Mouse (Mus musculus): ENCODE results near the gene Txndc9. TPM values are rescaled to one million over a fixed set of nuclear protein-coding genes. Genes with fewer than 3 reads are reported as not detected.

Gene Txndc9
- 101 and 103 TPM in 2 replicates for polyA plus RNA-seq (2015; fragmentation: Nextera tagmentation; extraction: Ambion mirVana)

DNA sequence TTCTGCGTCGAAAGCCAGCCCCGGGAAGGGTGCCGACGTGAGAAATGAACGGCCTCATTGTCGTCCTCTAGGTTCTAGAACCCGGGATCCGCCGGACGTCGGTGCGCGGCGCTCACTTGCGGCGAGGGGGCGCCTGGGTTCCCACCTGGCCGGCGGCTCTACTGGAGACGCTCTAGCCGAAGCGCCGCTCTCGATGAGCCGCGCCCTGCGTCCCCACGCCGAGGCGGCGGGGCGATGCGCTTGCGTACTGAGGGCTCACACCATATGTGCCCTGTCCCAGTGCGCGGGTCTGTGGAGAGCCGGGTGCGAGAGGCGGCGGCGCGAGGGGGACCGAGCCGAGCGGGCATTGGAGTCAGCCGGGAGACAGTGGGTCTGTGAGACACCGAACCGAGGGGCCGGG is at the start of gene Txndc9, which contains the start of gene Eif5b:
Gene Txndc9 (minus strand): TSS at position 27 of the 400 bp plus-strand sequence.
Gene Eif5b (plus strand): TSS at position 144 of the 400 bp plus-strand sequence.
- peaks cover 26% of the 10 kb centered on the region for H3K36me3 ChIP-seq (ENCODE audit: control insufficient read depth, insufficient read depth)
- peak within 1 kb of the TSS; percentile 88 for H3K9ac ChIP-seq (ENCODE audit: low read depth, low read length)
- no peaks in the 10 kb centered on the region for H3K9me3 ChIP-seq (ENCODE audit: control insufficient read depth)
- TF ChIP-seq CTCF (IDR thresholded peaks at IDR 0.05; ENCODE audit: low read depth) = peak; percentile 77
- H3K27ac ChIP-seq (ENCODE audit: low read depth, low read length) = peak within 1 kb of the TSS; percentile 92
- H3K27me3 ChIP-seq (replicated peaks; ENCODE audit: control insufficient read depth, insufficient read depth, low read length) = no peaks in the 10 kb centered on the region
- peak; percentile 87 for ATAC-seq
- H3K4me3 ChIP-seq (ENCODE audit: low read depth, low read length) = peak within 1 kb of the TSS; percentile 96
- peak within 1 kb of the TSS; percentile 66 for H3K4me2 ChIP-seq (replicated peaks; ENCODE audit: low read depth)
- H3K4me1 ChIP-seq (replicated peaks; ENCODE audit: control insufficient read depth, insufficient read depth, low read length) = peaks cover 4% of the 10 kb centered on the region; the same call in 1 of the 2 replicates
- WGBS = under 1% methylated on average over 50 of the region's 50 CpGs

DNA sequence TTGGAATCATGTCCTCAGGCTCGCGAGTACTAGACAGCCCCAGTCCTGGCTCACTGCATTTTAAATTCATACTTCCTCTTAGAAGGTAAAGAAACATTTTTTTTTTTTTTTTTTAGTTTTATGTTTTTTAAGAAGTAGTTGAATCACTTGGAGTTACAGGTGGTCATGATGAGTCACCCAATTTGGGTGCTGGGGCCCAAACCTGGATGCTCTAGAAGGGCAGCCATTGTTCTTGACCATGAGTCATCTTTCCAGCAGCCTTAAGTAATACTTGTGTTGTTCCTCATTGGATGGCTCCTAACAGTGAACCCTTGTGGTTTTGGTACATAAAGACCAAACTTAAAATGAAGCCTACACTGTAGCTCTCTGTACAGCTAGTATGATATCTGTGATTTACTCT is 41.2 kb upstream of the Txndc9 start:
- no peak for TF ChIP-seq CTCF (IDR thresholded peaks at IDR 0.05; ENCODE audit: low read depth)
- WGBS = 93% methylated on average over 2 of the region's 2 CpGs
- H3K27ac ChIP-seq (ENCODE audit: low read depth, low read length) = no peak overlapping the region
- no peaks in the 10 kb centered on the region for H3K27me3 ChIP-seq (replicated peaks; ENCODE audit: control insufficient read depth, insufficient read depth, low read length)
- H3K9ac ChIP-seq (ENCODE audit: low read depth, low read length) = no peak overlapping the region
- no peak overlapping the region for H3K4me3 ChIP-seq (ENCODE audit: low read depth, low read length)
- no peak overlapping the region for H3K4me2 ChIP-seq (replicated peaks; ENCODE audit: low read depth)
- H3K36me3 ChIP-seq (ENCODE audit: control insufficient read depth, insufficient read depth) = peaks cover 77% of the 10 kb centered on the region
- H3K9me3 ChIP-seq (ENCODE audit: control insufficient read depth) = no peaks in the 10 kb centered on the region
- H3K4me1 ChIP-seq (replicated peaks; ENCODE audit: control insufficient read depth, insufficient read depth, low read length) = no peaks in the 10 kb centered on the region
- ATAC-seq = no peak

DNA sequence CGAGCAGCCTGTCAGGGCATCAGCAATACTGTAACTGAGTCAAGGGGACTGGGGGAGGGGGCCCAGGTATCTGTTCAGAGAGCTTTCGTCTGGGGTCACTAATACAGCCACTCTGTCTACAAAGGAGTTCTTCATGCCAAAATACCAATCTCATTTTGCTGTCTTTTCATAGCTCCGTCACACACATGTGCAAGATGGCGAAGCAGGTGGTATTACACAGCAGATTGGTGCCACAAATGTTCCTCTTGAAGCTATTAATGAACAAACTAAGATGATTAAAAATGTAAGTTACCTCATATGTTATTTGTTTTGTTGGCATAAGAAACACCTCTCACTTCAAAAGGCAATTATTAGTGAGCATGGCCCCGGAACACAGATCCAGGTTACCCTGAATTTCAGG is 39.7 kb upstream of the Txndc9 start:
- Histone ChIP-seq H3K27ac (ENCODE audit: low read depth, low read length) (no peak overlapping the region), H3K27me3 (replicated peaks; ENCODE audit: control insufficient read depth, insufficient read depth, low read length) (no peaks in the 10 kb centered on the region), H3K9ac (ENCODE audit: low read depth, low read length) (no peak overlapping the region), H3K9me3 (ENCODE audit: control insufficient read depth) (no peaks in the 10 kb centered on the region), H3K4me1 (replicated peaks; ENCODE audit: control insufficient read depth, insufficient read depth, low read length) (no peaks in the 10 kb centered on the region), H3K36me3 (ENCODE audit: control insufficient read depth, insufficient read depth) (peaks cover 86% of the 10 kb centered on the region), H3K4me2 (replicated peaks; ENCODE audit: low read depth) (no peak overlapping the region), H3K4me3 (ENCODE audit: low read depth, low read length) (no peak overlapping the region)
- ATAC-seq = no peak
- no peak for TF ChIP-seq CTCF (IDR thresholded peaks at IDR 0.05; ENCODE audit: low read depth)
- WGBS = 92% methylated on average over 5 of the region's 5 CpGs

DNA sequence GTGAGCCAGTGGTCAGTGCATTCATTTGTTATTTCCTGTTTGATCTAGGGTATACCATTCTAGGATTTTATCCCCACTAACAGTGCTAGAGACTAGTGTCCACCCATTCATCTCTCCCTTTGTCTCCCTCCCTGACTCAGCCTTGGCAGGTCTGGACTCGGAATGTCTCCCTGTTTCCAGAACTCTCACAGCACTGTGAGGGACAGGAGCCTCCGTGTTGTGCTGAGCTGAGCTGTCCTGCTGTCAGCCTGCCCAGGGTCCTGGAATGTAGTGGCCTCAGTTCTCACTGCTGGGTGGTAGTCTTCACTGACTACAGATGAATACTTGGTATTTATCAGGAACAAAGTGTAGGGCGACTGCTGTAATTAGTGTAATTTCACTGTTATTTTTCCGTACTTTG is 37.8 kb upstream of the Txndc9 start:
- Histone ChIP-seq H3K4me3 (ENCODE audit: low read depth, low read length) (no peak overlapping the region), H3K9me3 (ENCODE audit: control insufficient read depth) (no peaks in the 10 kb centered on the region), H3K4me1 (replicated peaks; ENCODE audit: control insufficient read depth, insufficient read depth, low read length) (no peaks in the 10 kb centered on the region), H3K9ac (ENCODE audit: low read depth, low read length) (no peak overlapping the region), H3K36me3 (ENCODE audit: control insufficient read depth, insufficient read depth) (peaks cover 82% of the 10 kb centered on the region), H3K4me2 (replicated peaks; ENCODE audit: low read depth) (no peak overlapping the region), H3K27ac (ENCODE audit: low read depth, low read length) (no peak overlapping the region), H3K27me3 (replicated peaks; ENCODE audit: control insufficient read depth, insufficient read depth, low read length) (no peaks in the 10 kb centered on the region)
- no peak for ATAC-seq
- no peak for TF ChIP-seq CTCF (IDR thresholded peaks at IDR 0.05; ENCODE audit: low read depth)
- 89% methylated on average over 4 of the region's 4 CpGs for WGBS

GRCm38 (mm10) chr1:38031391-38031790 is 33.7 kb upstream of the Txndc9 start:
- H3K36me3 ChIP-seq (ENCODE audit: control insufficient read depth, insufficient read depth) = peaks cover 48% of the 10 kb centered on the region
- no peak overlapping the region for H3K4me2 ChIP-seq (replicated peaks; ENCODE audit: low read depth)
- no peak overlapping the region for H3K4me3 ChIP-seq (ENCODE audit: low read depth, low read length)
- no peak overlapping the region for H3K27ac ChIP-seq (ENCODE audit: low read depth, low read length)
- 73% methylated on average over 5 of the region's 5 CpGs for WGBS
- no peak for TF ChIP-seq CTCF (IDR thresholded peaks at IDR 0.05; ENCODE audit: low read depth)
- ATAC-seq = no peak
- H3K27me3 ChIP-seq (replicated peaks; ENCODE audit: control insufficient read depth, insufficient read depth, low read length) = no peaks in the 10 kb centered on the region
- no peaks in the 10 kb centered on the region for H3K9me3 ChIP-seq (ENCODE audit: control insufficient read depth)
- H3K9ac ChIP-seq (ENCODE audit: low read depth, low read length) = no peak overlapping the region
- H3K4me1 ChIP-seq (replicated peaks; ENCODE audit: control insufficient read depth, insufficient read depth, low read length) = no peaks in the 10 kb centered on the region

DNA sequence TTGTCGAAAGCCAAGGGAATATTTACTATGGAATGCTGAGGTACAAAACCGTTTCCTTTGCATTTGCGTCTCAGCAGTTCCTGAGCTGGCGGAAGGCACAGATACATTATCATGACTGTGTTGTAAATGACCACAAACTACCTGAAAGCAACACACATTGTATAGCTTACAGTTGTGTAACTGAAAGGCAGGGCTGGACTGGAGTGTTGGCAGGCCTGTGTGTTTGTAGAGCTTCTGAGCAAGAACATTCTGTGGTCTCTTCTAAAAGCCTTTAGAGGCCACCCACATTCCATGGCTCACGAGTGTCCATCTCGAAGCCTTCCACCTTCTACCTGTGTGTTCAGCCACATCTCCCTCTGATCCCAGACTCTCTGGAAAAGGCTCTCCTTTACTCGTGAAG is 29.6 kb upstream of the Txndc9 start:
- H3K9me3 ChIP-seq (ENCODE audit: control insufficient read depth) = no peaks in the 10 kb centered on the region
- no peak overlapping the region for H3K4me2 ChIP-seq (replicated peaks; ENCODE audit: low read depth)
- no peak overlapping the region for H3K4me3 ChIP-seq (ENCODE audit: low read depth, low read length)
- no peak overlapping the region for H3K27ac ChIP-seq (ENCODE audit: low read depth, low read length)
- H3K4me1 ChIP-seq (replicated peaks; ENCODE audit: control insufficient read depth, insufficient read depth, low read length) = no peaks in the 10 kb centered on the region
- no peak overlapping the region for H3K9ac ChIP-seq (ENCODE audit: low read depth, low read length)
- TF ChIP-seq CTCF (IDR thresholded peaks at IDR 0.05; ENCODE audit: low read depth) = no peak
- H3K27me3 ChIP-seq (replicated peaks; ENCODE audit: control insufficient read depth, insufficient read depth, low read length) = no peaks in the 10 kb centered on the region
- H3K36me3 ChIP-seq (ENCODE audit: control insufficient read depth, insufficient read depth) = peaks cover 41% of the 10 kb centered on the region
- 89% methylated on average over 7 of the region's 7 CpGs for WGBS
- ATAC-seq = no peak
